Mouse (Mus musculus): Measurements from ENCODE around the gene Ap3b1. TPM values are rescaled to one million over a fixed set of nuclear protein-coding genes. Genes with fewer than 3 reads are reported as not detected.

The Ap3b1 gene
- polyA plus RNA-seq, 1 experiment from 2014 or later, result 28.1 TPM

- no peak for ATAC-seq
- no peaks in the 10 kb centered on the region; the same call in 1 of the 2 replicates for H3K4me1 ChIP-seq (replicated peaks)
- H3K9ac ChIP-seq (replicated peaks), result no peak overlapping the region
- H3K4me3 ChIP-seq (replicated peaks), result no peak overlapping the region
- no peaks in the 10 kb centered on the region; the same call in 1 of the 2 replicates for H3K36me3 ChIP-seq
- H3K27ac ChIP-seq, result no peak overlapping the region
- WGBS, result 51% methylated on average over 5 of the region's 5 CpGs
- H3K27me3 ChIP-seq, result no peaks in the 10 kb centered on the region
- no peak overlapping the region for H3K4me2 ChIP-seq (replicated peaks)
- no peaks in the 10 kb centered on the region for H3K9me3 ChIP-seq
These were observed 64.8 kb downstream of the Ap3b1 start for GRCm38 (mm10) chr13:94423600-94423999.

GRCm38 (mm10) chr13:94429567-94429966 lies 70.8 kb downstream of the Ap3b1 start:
- H3K4me3 ChIP-seq (replicated peaks), result no peak overlapping the region
- H3K9ac ChIP-seq (replicated peaks), result no peak overlapping the region
- H3K27me3 ChIP-seq, result no peaks in the 10 kb centered on the region
- ATAC-seq, result no peak
- H3K9me3 ChIP-seq, result no peaks in the 10 kb centered on the region
- 90% methylated on average over 2 of the region's 2 CpGs for WGBS
- peaks cover 10% of the 10 kb centered on the region for H3K36me3 ChIP-seq
- no peaks in the 10 kb centered on the region for H3K4me1 ChIP-seq (replicated peaks)
- no peak overlapping the region for H3K27ac ChIP-seq
- no peak overlapping the region for H3K4me2 ChIP-seq (replicated peaks)

- Histone ChIP-seq H3K27ac (no peak overlapping the region), H3K27me3 (no peaks in the 10 kb centered on the region), H3K4me1 (replicated peaks) (no peaks in the 10 kb centered on the region), H3K36me3 (no peaks in the 10 kb centered on the region), H3K4me3 (replicated peaks) (no peak overlapping the region), H3K4me2 (replicated peaks) (no peak overlapping the region), H3K9ac (replicated peaks) (no peak overlapping the region), H3K9me3 (no peaks in the 10 kb centered on the region)
- ATAC-seq, result no peak
- WGBS, result 90% methylated on average over 5 of the region's 5 CpGs
These were observed 80.6 kb downstream of the Ap3b1 start for GRCm38 (mm10) chr13:94439386-94439785.

- Histone ChIP-seq H3K4me2 (replicated peaks) (no peak overlapping the region), H3K4me3 (replicated peaks) (no peak overlapping the region), H3K9me3 (no peaks in the 10 kb centered on the region), H3K9ac (replicated peaks) (no peak overlapping the region), H3K4me1 (replicated peaks) (no peaks in the 10 kb centered on the region), H3K36me3 (no peaks in the 10 kb centered on the region), H3K27ac (no peak overlapping the region), H3K27me3 (no peaks in the 10 kb centered on the region)
- ATAC-seq, result no peak
- WGBS, result 84% methylated on average over 4 of the region's 4 CpGs
These were observed 82.4 kb downstream of the Ap3b1 start for GRCm38 (mm10) chr13:94441199-94441598.

- Histone ChIP-seq H3K9me3 (no peaks in the 10 kb centered on the region), H3K9ac (replicated peaks) (no peak overlapping the region), H3K27me3 (no peaks in the 10 kb centered on the region), H3K4me2 (replicated peaks) (no peak overlapping the region), H3K4me3 (replicated peaks) (no peak overlapping the region), H3K4me1 (replicated peaks) (no peaks in the 10 kb centered on the region), H3K27ac (no peak overlapping the region), H3K36me3 (peaks cover 5% of the 10 kb centered on the region)
- no peak for ATAC-seq
- WGBS, result 91% methylated on average over 3 of the region's 3 CpGs
These were observed 84.7 kb downstream of the Ap3b1 start for GRCm38 (mm10) chr13:94443411-94443810.

GRCm38 (mm10) chr13:94445103-94445502 lies 86.3 kb downstream of the Ap3b1 start:
- no peaks in the 10 kb centered on the region for H3K4me1 ChIP-seq (replicated peaks)
- no peak overlapping the region for H3K27ac ChIP-seq
- no peak overlapping the region for H3K4me3 ChIP-seq (replicated peaks)
- H3K36me3 ChIP-seq, result peaks cover 15% of the 10 kb centered on the region
- H3K4me2 ChIP-seq (replicated peaks), result no peak overlapping the region
- H3K9me3 ChIP-seq, result no peaks in the 10 kb centered on the region
- 84% methylated on average over 5 of the region's 5 CpGs for whole genome bisulfite sequencing
- no peak for ATAC-seq
- H3K27me3 ChIP-seq, result no peaks in the 10 kb centered on the region
- H3K9ac ChIP-seq (replicated peaks), result no peak overlapping the region

GRCm38 (mm10) chr13:94447003-94447402 lies 88.2 kb downstream of the Ap3b1 start:
- no peak for ATAC-seq
- H3K9me3 ChIP-seq, result no peaks in the 10 kb centered on the region
- H3K4me2 ChIP-seq (replicated peaks), result no peak overlapping the region
- H3K36me3 ChIP-seq, result peaks cover 15% of the 10 kb centered on the region
- H3K27ac ChIP-seq, result no peak overlapping the region
- 95% methylated on average over 4 of the region's 4 CpGs for WGBS
- no peaks in the 10 kb centered on the region for H3K4me1 ChIP-seq (replicated peaks)
- H3K9ac ChIP-seq (replicated peaks), result no peak overlapping the region
- H3K4me3 ChIP-seq (replicated peaks), result no peak overlapping the region
- no peaks in the 10 kb centered on the region for H3K27me3 ChIP-seq

- H3K4me1 ChIP-seq (replicated peaks), result no peaks in the 10 kb centered on the region
- no peaks in the 10 kb centered on the region for H3K9me3 ChIP-seq
- no peak for ATAC-seq
- H3K4me3 ChIP-seq (replicated peaks), result no peak overlapping the region
- H3K9ac ChIP-seq (replicated peaks), result no peak overlapping the region
- H3K36me3 ChIP-seq, result peaks cover 15% of the 10 kb centered on the region
- WGBS, result 59% methylated on average over 7 of the region's 7 CpGs
- H3K27me3 ChIP-seq, result no peaks in the 10 kb centered on the region
- no peak overlapping the region for H3K27ac ChIP-seq
- H3K4me2 ChIP-seq (replicated peaks), result no peak overlapping the region
These were observed 90.8 kb downstream of the Ap3b1 start for GRCm38 (mm10) chr13:94449593-94449992.

- no peak overlapping the region for H3K4me2 ChIP-seq (replicated peaks)
- peak; percentile 68; the same call in 1 of the 2 replicates for ATAC-seq
- no peak overlapping the region for H3K27ac ChIP-seq
- WGBS, result 51% methylated on average over 6 of the region's 6 CpGs
- H3K27me3 ChIP-seq, result no peaks in the 10 kb centered on the region
- no peaks in the 10 kb centered on the region for H3K9me3 ChIP-seq
- peaks cover 15% of the 10 kb centered on the region for H3K36me3 ChIP-seq
- H3K4me1 ChIP-seq (replicated peaks), result no peaks in the 10 kb centered on the region
- H3K9ac ChIP-seq (replicated peaks), result no peak overlapping the region
- no peak overlapping the region for H3K4me3 ChIP-seq (replicated peaks)
These were observed 92.5 kb downstream of the Ap3b1 start for GRCm38 (mm10) chr13:94451229-94451628.

- Histone ChIP-seq H3K9ac (replicated peaks) (no peak overlapping the region), H3K4me1 (replicated peaks) (no peaks in the 10 kb centered on the region), H3K4me3 (replicated peaks) (no peak overlapping the region), H3K9me3 (no peaks in the 10 kb centered on the region), H3K27ac (no peak overlapping the region), H3K4me2 (replicated peaks) (no peak overlapping the region), H3K27me3 (no peaks in the 10 kb centered on the region), H3K36me3 (0 out of 2 replicates have a peak, but pooled peaks cover 5% of the 10 kb centered on the region)
- no peak for ATAC-seq
- WGBS, result 85% methylated on average over 12 of the region's 12 CpGs
These were observed 95.4 kb downstream of the Ap3b1 start for GRCm38 (mm10) chr13:94454131-94454530.

GRCm38 (mm10) chr13:94459143-94459542 lies 100.4 kb downstream of the Ap3b1 start:
- no peak overlapping the region for H3K4me2 ChIP-seq (replicated peaks)
- no peak for ATAC-seq
- no peak overlapping the region for H3K27ac ChIP-seq
- H3K36me3 ChIP-seq, result peaks cover 8% of the 10 kb centered on the region; the same call in 1 of the 2 replicates
- no peak overlapping the region for H3K4me3 ChIP-seq (replicated peaks)
- H3K4me1 ChIP-seq (replicated peaks), result peaks cover under 1% of the 10 kb centered on the region; the same call in 1 of the 2 replicates
- no peak overlapping the region for H3K9ac ChIP-seq (replicated peaks)
- H3K27me3 ChIP-seq, result no peaks in the 10 kb centered on the region
- no peaks in the 10 kb centered on the region for H3K9me3 ChIP-seq
- 83% methylated on average over 4 of the region's 4 CpGs for WGBS

- Histone ChIP-seq H3K27me3 (no peaks in the 10 kb centered on the region), H3K4me2 (replicated peaks) (no peak overlapping the region), H3K4me1 (replicated peaks) (peaks cover 4% of the 10 kb centered on the region; the same call in 1 of the 2 replicates), H3K36me3 (peaks cover 6% of the 10 kb centered on the region; the same call in 1 of the 2 replicates), H3K9ac (replicated peaks) (no peak overlapping the region), H3K9me3 (no peaks in the 10 kb centered on the region), H3K27ac (no peak overlapping the region), H3K4me3 (replicated peaks) (no peak overlapping the region)
- 37% methylated on average over 2 of the region's 2 CpGs for WGBS
- no peak for ATAC-seq
These were observed 105.5 kb downstream of the Ap3b1 start for GRCm38 (mm10) chr13:94464221-94464620.

- no peaks in the 10 kb centered on the region for H3K9me3 ChIP-seq
- no peak overlapping the region for H3K4me2 ChIP-seq (replicated peaks)
- ATAC-seq, result no peak
- no peak overlapping the region for H3K27ac ChIP-seq
- H3K4me3 ChIP-seq (replicated peaks), result no peak overlapping the region
- peaks cover 4% of the 10 kb centered on the region; the same call in 1 of the 2 replicates for H3K4me1 ChIP-seq (replicated peaks)
- no peak overlapping the region for H3K9ac ChIP-seq (replicated peaks)
- no peaks in the 10 kb centered on the region for H3K36me3 ChIP-seq
- 87% methylated on average over 1 of the region's 1 CpGs for WGBS
- H3K27me3 ChIP-seq, result no peaks in the 10 kb centered on the region
These were observed 109.8 kb downstream of the Ap3b1 start for GRCm38 (mm10) chr13:94468551-94468950.

All from midbrain, embryonic 13.5 days (tissue).